Mouse (Mus musculus) G1E (cell line): ENCODE data around the gene Slc44a5. TPM values are rescaled to one million over a fixed set of nuclear protein-coding genes. Genes with fewer than 3 reads are reported as not detected.
"Not testable (repeated sequence)": the region's sequence is repeated elsewhere in the genome, so short reads cannot be mapped to it uniquely, and the experiment has no call there.

Experiments used
- ATAC-seq: 2 replicates; pipeline ENCODE4 v1.8.0; 2016; ENCODE audit warnings: mild to moderate bottlenecking; ENCODE audit not compliant: insufficient number of reproducible peaks, poor library complexity, low FRiP score, severe bottlenecking; ENCODE audit errors: extremely low read depth
- DNase-seq: peaks from one replicate; pipeline ENCODE4 v3.0.0; 2012; ENCODE audit warnings: low spot score
- H3K27me3 ChIP-seq: 2 replicates; pipeline ENCODE4 v1.6.1; 2012; ENCODE audit warnings: mild to moderate bottlenecking, low read length, inconsistent platforms; ENCODE audit not compliant: insufficient read depth
- H3K36me3 ChIP-seq: replicated peaks from 2 replicates; pipeline ENCODE3; 2012; ENCODE audit warnings: mild to moderate bottlenecking, inconsistent platforms
- H3K4me1 ChIP-seq: 2 replicates; pipeline ENCODE4 v1.6.1; 2012; ENCODE audit warnings: low read depth, low read length, inconsistent platforms, mixed read lengths; ENCODE audit not compliant: insufficient read depth
- H3K4me3 ChIP-seq: 2 replicates; pipeline ENCODE4 v1.5.1; 2012; ENCODE audit warnings: low read depth, mild to moderate bottlenecking, inconsistent platforms, low read length, moderate library complexity, mixed read lengths
- H3K9me3 ChIP-seq: replicated peaks from 2 replicates; pipeline ENCODE4 v1.6.1; 2012; ENCODE audit warnings: inconsistent platforms
- CTCF ChIP-seq: IDR thresholded peaks from 2 replicates; pipeline ENCODE4 v1.5.1; 2012; ENCODE audit warnings: low read depth, low read length, inconsistent platforms, mixed read lengths
- GATA1 ChIP-seq: IDR thresholded peaks from 2 replicates; pipeline ENCODE4 v1.6.1; 2012; ENCODE audit warnings: borderline replicate concordance, low read length, inconsistent platforms, mixed read lengths
- GATA2 ChIP-seq: IDR thresholded peaks from 2 replicates; pipeline ENCODE4 v1.6.1; 2012; ENCODE audit warnings: low read depth, low read length, inconsistent platforms, borderline replicate concordance
- POLR2AphosphoS5 ChIP-seq: IDR thresholded peaks from 2 replicates; pipeline ENCODE4 v1.6.1; 2012; ENCODE audit warnings: low read depth, low read length, inconsistent platforms; ENCODE audit not compliant: insufficient replicate concordance
- TAL1 ChIP-seq: conservative IDR thresholded peaks from 2 replicates; pipeline ENCODE4 v1.6.1; 2012; ENCODE audit warnings: low read depth, low read length, inconsistent platforms, mixed read lengths
- polyA plus RNA-seq: library from polyadenylated mRNA; stranded (reverse); fragments of >175 nt; gene quantifications from 2 replicates; pipeline ENCODE4 v1.2.3, GENCODE M21; 2012
- total RNA-seq, 2 experiments: library from RNA; stranded (forward) in 1 of 2; stranded (reverse) in 1 of 2; fragments of 200-1000 nt in 1 of 2; fragments of >200 nt in 1 of 2; fragmentation: Nextera tagmentation in 1 of 2; gene quantifications; 2 replicates each; pipeline ENCODE4 v1.2.3; 2014 to 2017

Slc44a5 gene
- total and polyA plus RNA-seq, 3 experiments, result 0.16 TPM; not detected in 2

GRCm38 (mm10) chr3:154145750-154146149, 172.5 kb downstream of the Slc44a5 start:
- Histone ChIP-seq H3K4me1 (no peaks in the 10 kb centered on the region), H3K9me3 (peaks cover 5% of the 10 kb centered on the region), H3K36me3 (no peaks in the 10 kb centered on the region), H3K27me3 (no peaks in the 10 kb centered on the region), H3K4me3 (no peak overlapping the region)
- no peak for DNase-seq
- no peak for ATAC-seq
- TF ChIP-seq POLR2AphosphoS5, result no peak

DNA sequence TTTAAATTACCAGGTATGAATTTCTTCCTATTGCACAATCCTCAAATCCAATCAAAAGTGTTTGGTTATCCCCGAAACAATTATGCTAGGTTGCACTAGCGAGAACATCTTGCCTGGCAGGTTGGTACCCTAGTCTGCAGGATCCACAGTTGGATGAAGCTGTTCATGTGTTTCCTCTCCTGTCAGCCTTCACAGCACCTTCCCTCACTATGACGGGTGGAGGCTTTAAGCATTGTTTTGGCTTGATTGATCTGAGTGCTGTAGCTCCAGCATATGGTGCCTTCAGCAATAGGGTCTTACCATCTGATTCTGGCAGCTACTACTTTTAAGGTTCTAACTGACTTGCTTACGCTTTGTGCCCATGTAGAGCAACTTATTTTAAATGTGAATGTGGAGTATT, 176.5 kb downstream of the Slc44a5 start:
- no peaks in the 10 kb centered on the region for H3K4me1 ChIP-seq
- H3K27me3 ChIP-seq, result no peaks in the 10 kb centered on the region
- DNase-seq, result no peak
- TF ChIP-seq GATA1, result no peak
- TF ChIP-seq GATA2, result no peak
- no peak for TF ChIP-seq POLR2AphosphoS5
- no peak for TF ChIP-seq CTCF
- H3K4me3 ChIP-seq, result no peak overlapping the region
- peaks cover 8% of the 10 kb centered on the region for H3K9me3 ChIP-seq
- H3K36me3 ChIP-seq, result no peaks in the 10 kb centered on the region
- no peak for ATAC-seq

DNA sequence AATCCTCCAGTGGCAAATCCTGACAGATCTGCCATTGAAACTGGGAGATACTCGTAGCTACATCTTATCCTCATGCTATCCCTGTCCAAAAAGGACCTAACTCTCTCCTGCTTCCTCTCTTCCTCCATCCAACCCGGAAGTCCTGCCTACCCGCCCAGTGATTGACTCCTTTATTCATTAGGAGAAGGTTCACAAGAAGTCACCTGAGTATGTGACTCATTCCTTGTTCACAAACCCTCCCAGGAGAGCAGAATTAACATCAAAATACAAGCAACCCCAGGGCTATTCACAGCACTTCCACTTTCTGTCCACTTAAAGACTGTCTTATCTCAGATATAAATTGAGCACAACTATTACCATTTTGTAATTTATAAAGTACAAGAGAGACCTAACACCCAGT, 180.3 kb downstream of the Slc44a5 start:
- DNase-seq, ATAC-seq, H3K4me3 ChIP-seq, H3K4me1 ChIP-seq, H3K27me3 ChIP-seq, H3K9me3 ChIP-seq, H3K36me3 ChIP-seq: not testable (repeated sequence)

DNA sequence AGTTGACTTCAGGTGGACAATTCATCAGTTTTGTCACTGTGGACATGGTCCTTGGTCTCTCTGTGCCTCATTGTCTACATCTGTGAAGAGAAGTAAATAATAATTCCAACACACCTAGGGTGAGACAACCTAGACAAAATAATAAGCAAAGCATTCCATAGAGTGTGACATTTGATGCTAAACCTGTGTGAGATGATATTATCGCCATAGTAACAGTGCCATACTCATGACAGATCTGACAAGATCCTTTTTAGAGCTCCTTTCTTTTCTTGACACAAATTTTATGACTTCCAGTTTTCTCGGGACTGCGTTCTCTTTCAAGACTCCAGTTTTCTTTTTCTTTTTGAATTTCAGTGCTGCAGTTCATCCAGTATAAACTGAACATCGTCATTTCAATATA, 192.6 kb downstream of the Slc44a5 start:
- H3K36me3 ChIP-seq, result no peaks in the 10 kb centered on the region
- H3K4me1 ChIP-seq, result no peaks in the 10 kb centered on the region
- DNase-seq (no peak), ATAC-seq (no peak)
- TF ChIP-seq POLR2AphosphoS5 (no peak), GATA2 (no peak), GATA1 (no peak), CTCF (no peak), TAL1 (no peak)
- H3K27me3 ChIP-seq, result no peaks in the 10 kb centered on the region
- H3K4me3 ChIP-seq, result no peak overlapping the region
- peaks cover 13% of the 10 kb centered on the region for H3K9me3 ChIP-seq

DNA sequence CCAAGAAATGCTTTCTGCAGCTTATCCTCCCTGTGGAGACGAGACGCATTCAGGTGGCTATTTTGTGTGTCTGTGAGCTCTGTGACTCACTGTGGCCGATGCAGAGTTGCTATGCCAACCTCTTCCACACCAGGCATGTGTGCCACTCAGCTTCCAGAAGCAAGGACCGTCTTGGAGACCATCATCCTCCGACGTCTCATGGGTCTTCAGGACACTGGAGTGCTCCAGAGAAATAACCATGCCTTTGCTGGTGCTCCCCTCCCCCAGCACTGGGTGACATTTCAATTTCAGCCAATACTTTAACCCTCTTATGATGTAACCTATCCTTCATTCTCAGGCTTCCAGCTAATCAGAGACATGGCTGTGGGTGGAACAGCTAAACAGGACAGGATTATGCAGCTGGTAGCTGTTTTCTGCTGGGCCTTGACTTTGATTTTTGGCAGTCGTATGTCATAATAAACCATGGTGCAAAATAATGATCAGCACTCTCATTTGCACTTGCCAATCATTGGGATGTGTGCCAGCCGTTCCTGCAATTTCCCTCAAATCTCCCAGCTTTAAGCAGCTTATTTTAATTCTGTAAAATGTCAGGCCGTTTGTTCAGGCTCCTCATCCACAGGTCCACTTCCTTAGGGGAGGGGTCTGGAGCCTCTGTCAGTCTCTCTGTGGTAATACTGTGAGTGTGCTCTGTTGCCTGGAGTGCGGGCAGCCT, 198.8 kb downstream of the Slc44a5 start:
- H3K9me3 ChIP-seq, result peaks cover 29% of the 10 kb centered on the region
- H3K36me3 ChIP-seq, result no peaks in the 10 kb centered on the region
- DNase-seq (no peak), ATAC-seq (no peak)
- no peak overlapping the region for H3K4me3 ChIP-seq
- no peaks in the 10 kb centered on the region for H3K4me1 ChIP-seq
- no peak for TF ChIP-seq TAL1
- no peak for TF ChIP-seq POLR2AphosphoS5
- no peak for TF ChIP-seq CTCF
- TF ChIP-seq GATA2, result no peak
- TF ChIP-seq GATA1, result no peak
- no peaks in the 10 kb centered on the region for H3K27me3 ChIP-seq

DNA sequence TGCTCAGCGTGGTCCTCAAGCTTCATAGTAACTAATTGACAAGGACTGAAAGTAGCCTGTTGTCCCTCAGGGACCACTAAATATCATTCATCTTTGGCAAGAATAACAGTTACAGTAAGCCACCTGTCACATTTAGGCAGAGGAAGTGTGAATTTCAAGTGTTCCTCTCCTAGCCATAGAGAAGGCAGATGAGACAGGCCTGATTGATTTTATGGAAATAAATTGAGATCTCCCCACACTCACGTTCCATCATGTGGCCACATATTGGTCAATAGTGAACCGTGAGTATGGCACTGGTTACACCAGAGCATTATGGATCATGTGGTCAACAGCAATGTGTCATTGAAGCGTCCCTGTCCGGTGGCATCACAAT, 199.3 kb downstream of the Slc44a5 start:
- TF ChIP-seq GATA2, result no peak
- TF ChIP-seq GATA1, result no peak
- no peak for TF ChIP-seq CTCF
- no peak for TF ChIP-seq TAL1
- TF ChIP-seq POLR2AphosphoS5, result no peak
- DNase-seq (no peak), ATAC-seq (no peak)
- Histone ChIP-seq H3K4me1 (no peaks in the 10 kb centered on the region), H3K9me3 (peaks cover 32% of the 10 kb centered on the region), H3K4me3 (no peak overlapping the region), H3K36me3 (no peaks in the 10 kb centered on the region), H3K27me3 (no peaks in the 10 kb centered on the region)

DNA sequence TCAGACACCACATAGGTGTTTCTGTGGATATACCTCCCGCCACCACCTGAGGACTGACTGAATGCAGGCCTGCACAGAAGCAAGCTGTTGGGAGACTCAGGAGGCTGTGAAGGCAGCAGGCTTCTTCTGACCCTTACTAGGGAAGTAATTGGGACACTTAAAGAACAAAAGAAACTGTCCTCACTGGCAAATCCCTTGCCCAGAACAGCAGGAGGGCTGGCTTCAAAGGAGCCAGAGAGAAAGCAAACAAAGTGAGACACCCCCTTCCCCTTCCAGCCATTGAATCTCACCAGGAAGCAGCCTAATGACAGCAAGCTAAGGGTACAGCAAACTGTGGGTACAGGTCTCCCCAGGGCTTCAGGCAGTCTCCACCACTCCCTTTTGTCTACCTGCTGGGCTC, 200.3 kb downstream of the Slc44a5 start:
- H3K27me3 ChIP-seq, result no peaks in the 10 kb centered on the region
- H3K9me3 ChIP-seq, result peaks cover 36% of the 10 kb centered on the region
- TF ChIP-seq CTCF (no peak), GATA1 (no peak), POLR2AphosphoS5 (no peak), TAL1 (no peak), GATA2 (no peak)
- DNase-seq, result no peak
- ATAC-seq, result no peak
- no peaks in the 10 kb centered on the region for H3K36me3 ChIP-seq
- no peak overlapping the region for H3K4me3 ChIP-seq
- H3K4me1 ChIP-seq, result no peaks in the 10 kb centered on the region
